11 mouse cellular contexts compared by ENCODE assay signal in genomic region chr8:123146390-123146789, GRCm38 (mm10). TPM values are rescaled to one million over a fixed set of nuclear protein-coding genes. Genes with fewer than 3 reads are reported as not detected.
DNase-seq lines count a peak whose midpoint lies in the region; ATAC-seq and TF ChIP-seq lines count a peak whose summit lies in the region.
"Had no signal": no experiment of that assay in that cellular context is flagged by ENCODE, and none has a peak within 500 bp of the region (broad histone marks: within the 10 kb centered on the region; RNA-seq: fewer than 3 reads in every experiment).

No protein-coding gene starts in this region.

- intact Hi-C loops in left cerebral cortex, adult 2 months (cut with DNase I), result loop anchor here (5.0 kb wide), 1 partner anchor 41 kb away; the partner anchor contains the start of gene Dpep1
- intact Hi-C loops in left cerebral cortex, postnatal 10 days (cut with DNase I), result loop anchor here (5.0 kb wide), 1 partner anchor 41 kb away; the partner anchor contains the start of gene Dpep1

- DNase-seq in left cerebral cortex, adult 2 months (ENCODE audit: extremely low spot score in 1 of 2, low spot score in 2 of 2), result no peak
- no peak for DNase-seq in left cerebral cortex, postnatal 10 days (ENCODE audit: extremely low spot score in 1 of 2, low spot score in 2 of 2)
- peak; percentile 39 to 45 for DNase-seq in heart, adult 9 months (ENCODE audit: low spot score in 2 of 2)
- peak; percentile 26 for DNase-seq in lung, postnatal 14 days
- no peak for DNase-seq in cerebellum, adult 9-11 months
- DNase-seq: embryo, embryonic 11 days; kidney, adult 2 months had no signal

- no peak overlapping the region for H3K4me3 ChIP-seq in left cerebral cortex, adult 2 months
- H3K4me3 ChIP-seq in brown adipose tissue, adult 24 weeks (ENCODE audit: insufficient read depth, low read depth, low read length), result no peak overlapping the region

- no peak for TF ChIP-seq CTCF in left cerebral cortex, adult 2 months (IDR thresholded peaks at IDR 0.05)

- ATAC-seq in frontal cortex, adult (ENCODE audit: low TSS enrichment), result no peak

- peaks cover 5% of the 10 kb centered on the region for H3K4me1 ChIP-seq in brown adipose tissue, adult 24 weeks (ENCODE audit: control insufficient read depth, insufficient read depth, insufficient read length, low read length)

- H3K27ac ChIP-seq in left cerebral cortex, adult 2 months, result peak overlapping the region; percentile 5; the same call in 1 of the 2 replicates
- H3K27ac ChIP-seq in brown adipose tissue, adult 24 weeks (replicated peaks; ENCODE audit: low read depth, low read length), result 0 out of 2 replicates have a peak overlapping the region, but pooled peaks have one; percentile 8
- H3K27ac ChIP-seq: liver, embryonic 14.5 days had no signal

RNA-seq across cellular contexts. Expression of gene Sult5a1, which starts 11.7 kb away (rescaled TPM):
- under 1 TPM in 1 of 2 experiments, not detected in 1; 0.84 TPM for total RNA-seq in left cerebral cortex, adult 2 months (2021)
- total RNA-seq in left cerebral cortex, postnatal 10 days (2021), result not detected
- polyA plus RNA-seq in brown adipose tissue, adult 24 weeks (2012; ENCODE audit: insufficient read depth, insufficient read length, missing spikeins), result 3.4 and 4.3 TPM in 2 replicates
- polyA plus RNA-seq: G1E had no signal

RNA-seq across cellular contexts. Expression of gene Cpne7, which starts 29.2 kb away (rescaled TPM):
- 10 to 100 TPM; 68.5 to 89.8 TPM for total RNA-seq in left cerebral cortex, adult 2 months (2021)
- 10 to 100 TPM; 75.7 to 94.1 TPM for total RNA-seq in left cerebral cortex, postnatal 10 days (2021)
- not detected in 2 replicates for polyA plus RNA-seq in brown adipose tissue, adult 24 weeks (2012; ENCODE audit: insufficient read depth, insufficient read length, missing spikeins)

RNA-seq across cellular contexts. Expression of gene Dpep1, which starts 39.7 kb away (rescaled TPM):
- not detected for total RNA-seq in left cerebral cortex, adult 2 months (2021)
- total RNA-seq in left cerebral cortex, postnatal 10 days (2021), result not detected
- polyA plus RNA-seq in brown adipose tissue, adult 24 weeks (2012; ENCODE audit: insufficient read depth, insufficient read length, missing spikeins), result 29.4 and 31.2 TPM in 2 replicates
- polyA plus RNA-seq: G1E had no signal

RNA-seq across cellular contexts. Expression of gene Rpl13, which starts 44.2 kb away (rescaled TPM):
- 100 to 1,000 TPM; 369 to 415 TPM for total RNA-seq in left cerebral cortex, adult 2 months (2021)
- total RNA-seq in left cerebral cortex, postnatal 10 days (2021), result 100 to 1,000 TPM; 451 to 456 TPM
- polyA plus RNA-seq in brown adipose tissue, adult 24 weeks (2012; ENCODE audit: insufficient read depth, insufficient read length, missing spikeins), result 615 and 813 TPM in 2 replicates

Comparison
In these comparisons a context has a peak if more than half of its experiments do, and no peak if none do; other contexts are left out.
1. DNase-seq: peak in heart, adult 9 months (2 of 2) and lung, postnatal 14 days (single experiment); none in left cerebral cortex, adult 2 months (0 of 2), left cerebral cortex, postnatal 10 days (0 of 2) and cerebellum, adult 9-11 months (single experiment).